Mouse (Mus musculus) ES-CJ7 (cell line): ENCODE data around the gene Abca2.

Experiments
- DNase-seq: peaks from one replicate; pipeline ENCODE4 v3.0.0; 2011; ENCODE audit warnings: low read depth, low spot score

Abca2 gene

DNA sequence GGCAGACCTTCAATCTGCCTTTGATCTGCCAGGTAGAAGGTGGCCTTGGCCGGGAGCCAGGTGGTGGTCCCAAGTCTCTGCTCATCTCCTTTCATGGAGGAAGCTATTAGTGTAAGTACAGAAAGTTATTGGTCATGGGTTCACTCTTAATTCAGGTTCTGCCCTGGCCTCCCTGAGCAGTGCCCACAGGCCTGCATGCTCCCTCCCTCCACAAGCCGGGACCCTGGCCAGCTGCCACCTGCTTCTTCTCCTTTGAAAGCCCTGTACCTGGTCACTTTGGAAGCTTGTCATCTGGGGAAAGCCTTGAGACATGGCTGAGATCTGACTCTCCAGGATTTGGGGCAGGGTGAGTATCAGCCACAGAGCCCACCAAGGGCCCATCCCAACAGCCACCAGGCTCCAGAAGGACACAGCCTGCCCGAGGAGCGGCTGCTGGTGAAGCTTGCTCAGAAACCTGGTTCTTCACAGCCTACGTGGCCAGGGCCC is 65.0 kb downstream of the Abca2 start, which contains the start of gene Lcn12:
Lcn12 (minus strand) TSS at position 436 of the 486 bp plus-strand sequence.
- no peak for DNase-seq

DNA sequence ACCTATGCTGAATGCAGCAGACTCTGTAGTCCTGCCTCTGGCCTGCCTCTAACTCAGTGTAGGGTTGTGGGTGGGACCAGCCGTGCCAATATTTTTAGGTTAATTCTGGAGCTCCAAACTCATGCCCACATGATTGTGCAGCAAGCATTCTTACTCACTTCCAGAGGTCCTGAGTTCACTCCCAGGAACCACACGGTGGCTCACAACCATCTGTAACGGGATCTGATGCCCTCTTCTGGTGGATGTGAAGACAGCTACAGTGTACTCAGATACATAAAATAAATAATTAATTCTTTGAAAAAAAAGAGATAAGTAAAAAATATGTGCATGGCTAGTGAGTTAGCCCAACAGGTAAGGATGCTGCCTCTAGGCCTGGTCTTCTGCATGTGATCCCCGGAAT is 68.0 kb downstream of the Abca2 start:
- peak; percentile 67 for DNase-seq
